Mouse (Mus musculus): Measurements from ENCODE around the gene Pcgf2.

DNA sequence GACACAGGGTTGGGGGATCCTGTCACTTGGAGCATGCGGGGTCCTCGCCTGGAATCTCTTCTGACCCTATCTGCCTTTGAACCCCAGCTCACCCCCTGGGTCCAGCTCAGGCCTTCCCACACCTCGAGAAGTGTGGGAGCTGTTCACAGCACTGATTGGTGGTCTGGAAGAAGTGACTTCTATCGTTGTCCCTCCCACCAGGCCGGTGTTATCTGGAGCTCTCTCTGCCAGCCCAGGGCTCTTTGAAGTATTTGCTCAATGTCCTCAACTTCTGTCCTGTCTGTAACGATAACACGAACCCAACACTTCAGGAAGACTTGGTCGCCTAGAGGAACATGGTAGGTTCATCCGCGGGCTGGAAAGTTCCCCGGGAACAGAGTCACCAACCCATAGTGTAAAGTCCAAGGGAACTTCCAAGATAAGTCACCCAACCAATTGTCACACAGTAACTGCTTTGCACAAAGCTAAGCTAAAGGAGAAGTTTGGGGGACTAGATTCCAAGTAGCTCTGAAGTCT, 41.5 kb downstream of the Pcgf2 start:
- TF ChIP-seq POLR2A (IDR thresholded peaks at IDR 0.05; ENCODE audit: low read depth, low read length): no peak
- TF ChIP-seq ZC3H11A (IDR thresholded peaks at IDR 0.05; ENCODE audit: low read depth, low read length): no peak
- no peak for TF ChIP-seq SMC3 (IDR thresholded peaks at IDR 0.05; ENCODE audit: low read depth, low read length)
- TF ChIP-seq CTCF (conservative IDR thresholded peaks at IDR 0.05 in 1 of 2, IDR thresholded peaks at IDR 0.05 in 1 of 2; ENCODE audit: low read depth in 2 of 2, low read length in 2 of 2): no peak
- TF ChIP-seq ZNF384 (IDR thresholded peaks at IDR 0.05; ENCODE audit: low read depth, low read length): no peak
- no peak for TF ChIP-seq ETS1 (conservative IDR thresholded peaks at IDR 0.05; ENCODE audit: low read depth, low read length)
- TF ChIP-seq SIN3A (IDR thresholded peaks at IDR 0.05; ENCODE audit: low read length): no peak
- TF ChIP-seq JUND (conservative IDR thresholded peaks at IDR 0.05; ENCODE audit: low read depth, low read length): no peak
- TF ChIP-seq MAX (IDR thresholded peaks at IDR 0.05; ENCODE audit: low read length): no peak
- TF ChIP-seq EP300 (IDR thresholded peaks at IDR 0.05; ENCODE audit: low read length): no peak
- no peak for TF ChIP-seq TBP (conservative IDR thresholded peaks at IDR 0.05; ENCODE audit: low read depth, low read length)
- TF ChIP-seq ELF1 (IDR thresholded peaks at IDR 0.05; ENCODE audit: low read depth, low read length): no peak
- 0 out of 2 replicates have a peak, but pooled peaks have one; percentile 20 for TF ChIP-seq KAT2A (IDR thresholded peaks at IDR 0.05; ENCODE audit: insufficient replicate concordance, low read length)

Measured in CH12.LX (cell line).